Mouse (Mus musculus) megakaryocyte, embryonic 14.5 days (primary cell): ENCODE data around the gene Wnt3a.

Source experiments
- FLI1 ChIP-seq: IDR thresholded peaks from 2 replicates; pipeline ENCODE4 v1.6.1; 2012; ENCODE audit warnings: low read length, inconsistent platforms, mixed read lengths
- GATA1 ChIP-seq: IDR thresholded peaks from 3 replicates; pipeline ENCODE4 v1.6.1; 2012; ENCODE audit warnings: mixed read lengths, low read length, inconsistent platforms, borderline replicate concordance

DNA sequence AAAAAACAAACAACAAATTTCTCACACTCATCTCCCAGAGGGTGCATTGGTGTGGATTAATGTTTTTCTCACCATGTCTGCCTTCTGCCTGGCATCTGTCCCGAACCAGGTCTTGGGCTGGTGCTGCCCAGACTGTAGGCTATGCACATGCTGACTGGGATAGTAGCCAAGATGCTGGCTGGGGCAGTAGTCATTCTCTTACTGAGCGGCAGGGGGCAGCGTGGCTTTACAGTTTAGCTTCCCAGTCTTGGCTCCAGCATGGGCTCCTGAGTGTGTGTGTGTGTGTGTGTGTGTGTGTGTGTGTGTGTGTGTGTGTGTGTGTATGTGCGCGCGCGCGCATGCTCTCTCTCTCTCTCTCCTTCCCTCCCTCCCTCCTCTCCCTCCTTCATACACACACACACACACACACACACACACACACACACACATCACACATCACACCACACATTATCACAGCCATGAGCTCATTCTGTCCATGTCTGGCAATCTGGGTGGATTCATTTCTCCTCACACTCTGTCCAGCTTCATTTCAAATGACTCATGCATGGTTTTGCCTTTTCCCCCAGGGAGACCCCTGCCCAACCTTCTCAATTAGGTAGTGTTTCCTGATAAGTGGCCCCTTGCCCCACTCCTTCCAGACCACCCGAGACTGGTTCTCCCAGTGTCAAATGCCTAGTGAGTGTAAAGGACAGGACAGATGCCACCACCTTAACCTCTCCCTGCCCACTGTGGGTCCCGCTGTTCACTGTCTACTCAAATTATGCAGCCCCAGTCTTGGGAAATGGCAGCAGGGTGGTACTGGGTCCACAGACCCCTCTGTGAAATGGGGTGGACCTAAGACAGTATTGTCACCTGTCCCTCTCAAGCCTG, 12.4 kb upstream of the Wnt3a start:
- TF ChIP-seq GATA1: no peak
- TF ChIP-seq FLI1: no peak
